Mouse (Mus musculus) central nervous system, embryonic 11.5 days (tissue): ENCODE data around the gene Ltv1. TPM values are rescaled to one million over a fixed set of nuclear protein-coding genes. Genes with fewer than 3 reads are reported as not detected.

Source experiments
- polyA plus RNA-seq: library from polyadenylated mRNA; depleted of rRNA; stranded (reverse); fragments of >200 nt; gene quantifications from 2 replicates; pipeline ENCODE4 v1.2.3, GENCODE M21; 2012; rRNA removed

Ltv1 gene
- polyA plus RNA-seq = 48.2 and 71.3 TPM in 2 replicates

DNA sequence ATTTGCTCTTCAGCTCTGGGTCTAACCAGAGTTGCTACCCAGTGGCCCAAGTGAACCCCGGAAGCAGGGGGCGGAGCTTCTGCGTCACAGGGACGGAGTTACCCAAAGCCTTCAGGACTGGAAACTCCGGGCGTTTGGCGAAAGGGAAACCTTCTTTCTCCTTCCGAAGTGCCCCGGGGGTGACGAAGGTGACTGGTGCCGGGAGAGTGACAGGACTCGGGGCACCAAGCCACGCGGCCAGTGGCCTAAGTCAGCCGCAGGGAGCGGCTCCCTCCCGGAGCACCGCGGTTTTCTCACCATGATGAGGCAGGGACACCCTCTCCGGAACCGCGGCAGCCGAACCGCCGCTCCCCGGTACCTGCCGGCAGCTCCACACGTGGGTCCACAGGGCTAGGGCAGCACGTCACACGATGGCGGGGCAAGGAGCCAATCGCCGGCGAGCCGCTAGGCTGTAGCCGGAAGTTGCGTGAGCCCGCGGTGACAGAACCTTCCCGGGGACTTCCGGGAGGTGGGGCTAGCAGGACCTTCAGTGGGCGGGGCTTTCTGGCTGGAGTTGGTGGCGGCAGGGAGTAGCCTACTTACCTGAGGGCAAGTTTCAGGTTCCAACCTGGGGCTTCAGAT lies at the start of gene Ltv1:
Ltv1 (minus strand) TSS at position 438 of the 621 bp plus-strand sequence.

DNA sequence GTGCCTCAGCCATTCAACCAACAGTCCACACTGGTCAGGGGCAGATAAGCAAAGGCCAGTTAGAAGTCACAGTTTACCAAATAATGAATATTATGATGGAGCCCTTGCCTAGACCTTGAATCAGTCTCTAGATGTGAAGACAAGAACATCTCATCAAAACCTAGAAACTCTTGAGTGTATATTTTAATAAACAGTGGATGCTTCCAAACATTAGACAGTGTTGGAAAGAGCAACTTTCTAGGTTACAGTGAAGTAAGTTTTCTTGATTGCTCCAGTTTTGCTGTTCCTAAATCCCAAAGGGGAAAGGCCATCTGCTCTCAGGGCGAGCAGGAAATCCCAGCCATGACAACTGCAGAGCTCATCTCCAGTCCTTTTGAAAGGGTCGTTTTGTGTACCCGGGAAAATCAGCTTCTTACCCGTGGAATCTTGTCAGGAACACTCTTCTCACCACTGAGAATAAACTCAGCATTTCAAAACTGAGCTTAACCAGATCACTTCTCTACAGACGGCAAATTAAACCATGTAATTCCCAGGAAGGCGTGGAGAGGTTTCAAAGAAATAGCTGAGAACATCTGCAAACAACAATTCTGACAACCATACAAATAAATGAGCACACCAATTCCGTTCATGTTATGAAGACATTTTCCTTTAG lies 14.9 kb downstream of the Ltv1 start, which contains the start of gene Zc2hc1b:
Zc2hc1b (minus strand) TSS at position 51 of the 652 bp plus-strand sequence.

Other genes with a start within 250 kb of the Ltv1 start
- 0.97 and 1.7 TPM in 2 replicates for gene Stx11, start 228.9 kb downstream of the Ltv1 start, polyA plus RNA-seq
- 35.0 and 36.6 TPM in 2 replicates for gene Sf3b5, start 187.8 kb downstream of the Ltv1 start, polyA plus RNA-seq
- 202 and 255 TPM in 2 replicates for gene Plagl1, start 132.7 kb downstream of the Ltv1 start, polyA plus RNA-seq
- gene Zc2hc1b, start 15.1 kb downstream of the Ltv1 start, polyA plus RNA-seq = not detected in 2 replicates